Mouse (Mus musculus) olfactory bulb, adult 2 months (tissue): ENCODE measurements around the gene Rpusd3.

Experiments used
- CTCF ChIP-seq: fragments of 200-500 bp; IDR thresholded peaks from 2 replicates; pipeline ENCODE4 v1.5.1; 2012; ENCODE audit warnings: low read depth, mild to moderate bottlenecking, low read length, moderate library complexity; ENCODE audit not compliant: insufficient read depth
- POLR2A ChIP-seq: fragments of 200-500 bp; IDR thresholded peaks from 2 replicates; pipeline ENCODE4 v1.6.1; 2012; ENCODE audit warnings: mild to moderate bottlenecking, low read depth, low read length, moderate library complexity; ENCODE audit not compliant: insufficient read depth

GRCm38 (mm10) chr6:113427397-113427796 lies 8.3 kb upstream of the Rpusd3 start:
- TF ChIP-seq CTCF (no peak), POLR2A (no peak)
